Mouse (Mus musculus) forebrain, embryonic 14.5 days (tissue): ENCODE results near the gene Hoxd3. TPM values are rescaled to one million over a fixed set of nuclear protein-coding genes. Genes with fewer than 3 reads are reported as not detected.

Experiments used
- ATAC-seq: fragments of 200-750 bp; cut with Nextera tagmentation; 2 replicates; pipeline ENCODE4 v1.8.0; 2017; ENCODE audit warnings: mild to moderate bottlenecking, moderate library complexity
- DNase-seq: peaks from one replicate; pipeline ENCODE4 v3.0.0-alpha.2; 2015; ENCODE audit warnings: low spot score
- H3K27ac ChIP-seq: fragments of 300-500 bp; sonication (generic); 2 replicates; pipeline ENCODE4 v1.5.1; 2014; ENCODE audit warnings: low read depth, mild to moderate bottlenecking, control low read depth, low read length, moderate library complexity
- H3K27me3 ChIP-seq: fragments of 300-500 bp; sonication (generic); replicated peaks from 2 replicates; pipeline ENCODE4 v1.6.1; 2014; ENCODE audit warnings: low read length, control low read depth, mixed read lengths; ENCODE audit not compliant: control insufficient read depth, insufficient read depth
- H3K36me3 ChIP-seq: fragments of 300-500 bp; sonication (generic); 2 replicates; pipeline ENCODE4 v1.6.1; 2014; ENCODE audit warnings: low read length, control low read depth; ENCODE audit not compliant: control insufficient read depth, insufficient read depth
- H3K4me1 ChIP-seq: fragments of 300-500 bp; sonication (generic); 2 replicates; pipeline ENCODE4 v1.6.1; 2014; ENCODE audit warnings: antibody characterized with exemption, low read length, control low read depth; ENCODE audit not compliant: control insufficient read depth, insufficient read depth
- H3K4me2 ChIP-seq: fragments of 300-500 bp; sonication (generic); 2 replicates; pipeline ENCODE4 v1.6.1; 2014; ENCODE audit warnings: mild to moderate bottlenecking, control low read depth, low read length
- H3K4me3 ChIP-seq: fragments of 300-500 bp; sonication (generic); 2 replicates; pipeline ENCODE4 v1.5.1; 2014; ENCODE audit warnings: low read depth, low read length, control low read depth
- H3K9ac ChIP-seq: fragments of 300-500 bp; sonication (generic); 2 replicates; pipeline ENCODE4 v1.6.1; 2014; ENCODE audit warnings: mild to moderate bottlenecking, low read length, control low read depth, moderate library complexity
- H3K9me3 ChIP-seq: fragments of 300-500 bp; sonication (generic); replicated peaks from 2 replicates; pipeline ENCODE4 v1.6.1; 2016; ENCODE audit warnings: low read length, control low read depth, mixed read lengths; ENCODE audit not compliant: control insufficient read depth
- WGBS: fragments of 180-500 bp; shearing (Covaris S2); extraction: QIAGEN DNeasy Blood & Tissue Kit; methylation state at CpG from one replicate; pipeline ENCODE4 v1.1.7; 2014; 5-methylcytosine and 5-hydroxymethylcytosine counted together
- polyA plus RNA-seq: library from polyadenylated mRNA; unstranded; fragments of >200 nt; fragmentation: Nextera tagmentation; extraction: Ambion mirVana; gene quantifications from 2 replicates; pipeline ENCODE4 v1.2.1, GENCODE M21; 2014

The Hoxd3 gene
- polyA plus RNA-seq, 1 experiment from 2014 or later: not detected

GRCm38 (mm10) chr2:74707599-74707998 is 4.1 kb upstream of the Hoxd3 start:
- Histone ChIP-seq H3K9ac (no peak overlapping the region), H3K27me3 (peaks cover 95% of the 10 kb centered on the region), H3K9me3 (no peaks in the 10 kb centered on the region), H3K4me1 (peaks cover 4% of the 10 kb centered on the region; the same call in 1 of the 2 replicates), H3K4me3 (no peak overlapping the region), H3K27ac (no peak overlapping the region), H3K36me3 (no peaks in the 10 kb centered on the region), H3K4me2 (no peak overlapping the region)
- 5% methylated on average over 7 of the region's 7 CpGs for WGBS
- DNase-seq (no peak), ATAC-seq (no peak)

- Histone ChIP-seq H3K4me3 (no peak overlapping the region), H3K27me3 (peaks cover 97% of the 10 kb centered on the region)
- no peak for DNase-seq
Measured at GRCm38 (mm10) chr2:74708676-74709075, 3.1 kb upstream of the Hoxd3 start.

GRCm38 (mm10) chr2:74709465-74710419 is 2.0 kb upstream of the Hoxd3 start:
- ATAC-seq (no peak), DNase-seq (no peak)
- no peak overlapping the region for H3K4me2 ChIP-seq
- H3K4me3 ChIP-seq: no peak overlapping the region
- H3K4me1 ChIP-seq: peaks cover 4% of the 10 kb centered on the region; the same call in 1 of the 2 replicates
- H3K27ac ChIP-seq: no peak overlapping the region
- no peaks in the 10 kb centered on the region for H3K9me3 ChIP-seq
- H3K36me3 ChIP-seq: no peaks in the 10 kb centered on the region
- no peak overlapping the region for H3K9ac ChIP-seq
- 3% methylated on average over 5 of the region's 5 CpGs for WGBS
- peaks cover 97% of the 10 kb centered on the region for H3K27me3 ChIP-seq

More at GRCm38 (mm10) chr2:74708676-74709075, 3.1 kb upstream of the Hoxd3 start:
- Histone ChIP-seq H3K4me2 (no peak overlapping the region), H3K36me3 (no peaks in the 10 kb centered on the region), H3K4me1 (peaks cover 4% of the 10 kb centered on the region; the same call in 1 of the 2 replicates), H3K9ac (no peak overlapping the region), H3K9me3 (no peaks in the 10 kb centered on the region), H3K27ac (no peak overlapping the region)
- WGBS: 6% methylated on average over 4 of the region's 4 CpGs
- no peak for ATAC-seq

- H3K9ac ChIP-seq: no peak overlapping the region
- H3K4me2 ChIP-seq: no peak overlapping the region
- 1% methylated on average over 16 of the region's 16 CpGs for WGBS
- DNase-seq (no peak), ATAC-seq (no peak)
- H3K27me3 ChIP-seq: peaks cover 97% of the 10 kb centered on the region
- no peaks in the 10 kb centered on the region for H3K36me3 ChIP-seq
- no peaks in the 10 kb centered on the region for H3K4me1 ChIP-seq
- no peak overlapping the region for H3K4me3 ChIP-seq
- no peak overlapping the region for H3K27ac ChIP-seq
- H3K9me3 ChIP-seq: no peaks in the 10 kb centered on the region
Measured at GRCm38 (mm10) chr2:74710929-74711543, 691 bp upstream of the Hoxd3 start.

- Histone ChIP-seq H3K27me3 (peaks cover 97% of the 10 kb centered on the region), H3K4me1 (no peaks in the 10 kb centered on the region)
- WGBS: 2% methylated on average over 19 of the region's 19 CpGs
Measured at GRCm38 (mm10) chr2:74713239-74714150, 1.8 kb downstream of the Hoxd3 start.

GRCm38 (mm10) chr2:74714156-74714789 is 2.5 kb downstream of the Hoxd3 start:
- no peak for ATAC-seq
- H3K36me3 ChIP-seq: no peaks in the 10 kb centered on the region
- no peak overlapping the region for H3K4me2 ChIP-seq
- peaks cover 97% of the 10 kb centered on the region for H3K27me3 ChIP-seq
- 3% methylated on average over 18 of the region's 18 CpGs for WGBS
- no peak overlapping the region for H3K4me3 ChIP-seq
- no peaks in the 10 kb centered on the region for H3K9me3 ChIP-seq
- no peaks in the 10 kb centered on the region for H3K4me1 ChIP-seq
- H3K27ac ChIP-seq: no peak overlapping the region
- H3K9ac ChIP-seq: no peak overlapping the region
- DNase-seq: no peak

More at GRCm38 (mm10) chr2:74713239-74714150, 1.8 kb downstream of the Hoxd3 start:
- no peak overlapping the region for H3K9ac ChIP-seq
- ATAC-seq: no peak
- no peaks in the 10 kb centered on the region for H3K36me3 ChIP-seq
- no peak overlapping the region for H3K27ac ChIP-seq
- DNase-seq: no peak
- H3K9me3 ChIP-seq: no peaks in the 10 kb centered on the region
- H3K4me3 ChIP-seq: no peak overlapping the region
- no peak overlapping the region for H3K4me2 ChIP-seq

GRCm38 (mm10) chr2:74714881-74715280 is 3.2 kb downstream of the Hoxd3 start:
- Histone ChIP-seq H3K9me3 (no peaks in the 10 kb centered on the region), H3K4me2 (no peak overlapping the region), H3K27me3 (peaks cover 97% of the 10 kb centered on the region), H3K36me3 (no peaks in the 10 kb centered on the region), H3K4me3 (no peak overlapping the region), H3K4me1 (no peaks in the 10 kb centered on the region), H3K9ac (no peak overlapping the region), H3K27ac (no peak overlapping the region)
- no peak for ATAC-seq
- DNase-seq: no peak
- WGBS: 0% methylated on average over 14 of the region's 14 CpGs
